Mouse (Mus musculus): ENCODE measurements at regions not wholly inside any gene's neighbourhood (a gene's known extent, or its start where the extent isn't known, plus 50 kb on each side); places are given as distances from the start of the nearest gene placed in this dataset.

GRCm38 (mm10) chr3:61467158-61467557 is 101.4 kb upstream of the B430305J03Rik start:
- peak; percentile 56 for DNase-seq (ENCODE audit: low read depth)

GRCm38 (mm10) chr3:61466641-61467040 is 100.9 kb upstream of the B430305J03Rik start:
- peak; percentile 41 for DNase-seq (ENCODE audit: low read depth)

- no peak for DNase-seq (ENCODE audit: low read depth)
These were observed 94.3 kb upstream of the B430305J03Rik start for GRCm38 (mm10) chr3:61460076-61460475.

GRCm38 (mm10) chr3:61456598-61456997 is 90.8 kb upstream of the B430305J03Rik start:
- DNase-seq (ENCODE audit: low read depth), result no peak

- peak; percentile 40 for DNase-seq (ENCODE audit: low read depth)
These were observed 76.4 kb upstream of the B430305J03Rik start for GRCm38 (mm10) chr3:61442000-61442739.

GRCm38 (mm10) chr3:61441445-61441844 is 75.7 kb upstream of the B430305J03Rik start:
- DNase-seq (ENCODE audit: low read depth), result peak; percentile 75

GRCm38 (mm10) chr3:61428713-61429112 is 63.0 kb upstream of the B430305J03Rik start:
- no peak for DNase-seq (ENCODE audit: low read depth)

GRCm38 (mm10) chr3:61423945-61424344 is 58.2 kb upstream of the B430305J03Rik start:
- peak; percentile 87 for DNase-seq (ENCODE audit: low read depth)

- no peak for DNase-seq (ENCODE audit: low read depth)
These were observed 54.0 kb upstream of the B430305J03Rik start for GRCm38 (mm10) chr3:61419706-61420105.

GRCm38 (mm10) chr3:61418096-61418495 is 52.3 kb upstream of the B430305J03Rik start:
- no peak for DNase-seq (ENCODE audit: low read depth)

All from NIH3T3 (cell line).